Mouse (Mus musculus): Measurements from ENCODE around the gene Sgcd.

GRCm38 (mm10) chr11:47953291-47953690 lies 35.5 kb downstream of the Sgcd start:
- TF ChIP-seq TCF12 (IDR thresholded peaks at IDR 0.05; ENCODE audit: insufficient read depth, poor library complexity, severe bottlenecking), result no peak
- TF ChIP-seq POLR2A (IDR thresholded peaks at IDR 0.05; ENCODE audit: insufficient read length, low read depth), result no peak
- TF ChIP-seq USF1 (IDR thresholded peaks at IDR 0.05; ENCODE audit: low read depth), result no peak
- no peak for TF ChIP-seq E2F4 (IDR thresholded peaks at IDR 0.05; ENCODE audit: insufficient read depth)
- no peak for TF ChIP-seq MYOD1 (IDR thresholded peaks at IDR 0.05; ENCODE audit: control insufficient read depth in 1 of 3, insufficient read length in 2 of 3, low read depth in 2 of 3)
- no peak for TF ChIP-seq MAX (IDR thresholded peaks at IDR 0.05; ENCODE audit: low read depth)
- TF ChIP-seq CEBPB (IDR thresholded peaks at IDR 0.05; ENCODE audit: insufficient read depth, poor library complexity, severe bottlenecking), result no peak
- no peak for TF ChIP-seq POLR2AphosphoS2 (IDR thresholded peaks at IDR 0.05; ENCODE audit: insufficient read length, low read depth)
- no peak for TF ChIP-seq REST (IDR thresholded peaks at IDR 0.05; ENCODE audit: insufficient read depth, insufficient read length)
- TF ChIP-seq MYOG (IDR thresholded peaks at IDR 0.05; ENCODE audit: control insufficient read depth in 1 of 3, insufficient read depth in 1 of 3, insufficient read length in 2 of 3, low read depth in 2 of 3), result no peak
- TF ChIP-seq SRF (IDR thresholded peaks at IDR 0.05; ENCODE audit: control insufficient read depth, insufficient read length, low read depth), result no peak
